Mouse (Mus musculus): ENCODE measurements around the gene Tmc3.

Gene Tmc3

GRCm38 (mm10) chr7:83637781-83638583, 53.3 kb downstream of the Tmc3 start:
- DNase-seq (ENCODE audit: low read depth, low spot score) = no peak

- DNase-seq (ENCODE audit: low read depth, low spot score) = no peak
These were observed 54.4 kb downstream of the Tmc3 start for GRCm38 (mm10) chr7:83639084-83639483.

GRCm38 (mm10) chr7:83640581-83640980, 55.9 kb downstream of the Tmc3 start:
- DNase-seq (ENCODE audit: low read depth, low spot score) = no peak

- no peak for DNase-seq (ENCODE audit: low read depth, low spot score)
These were observed 56.4 kb downstream of the Tmc3 start for GRCm38 (mm10) chr7:83641163-83641562.

GRCm38 (mm10) chr7:83643581-83643980, 58.9 kb downstream of the Tmc3 start:
- no peak for DNase-seq (ENCODE audit: low read depth, low spot score)

GRCm38 (mm10) chr7:83644761-83645160, 60.0 kb downstream of the Tmc3 start:
- no peak for DNase-seq (ENCODE audit: low read depth, low spot score)

- no peak for DNase-seq (ENCODE audit: low read depth, low spot score)
These were observed 60.7 kb downstream of the Tmc3 start for GRCm38 (mm10) chr7:83645476-83645875.

- DNase-seq (ENCODE audit: low read depth, low spot score) = no peak
These were observed 64.1 kb downstream of the Tmc3 start for GRCm38 (mm10) chr7:83648807-83649206.

- DNase-seq (ENCODE audit: low read depth, low spot score) = no peak
These were observed 65.9 kb downstream of the Tmc3 start for GRCm38 (mm10) chr7:83650638-83651037.

GRCm38 (mm10) chr7:83652498-83652897, 67.8 kb downstream of the Tmc3 start:
- DNase-seq (ENCODE audit: low read depth, low spot score) = peak; percentile 49

GRCm38 (mm10) chr7:83653605-83654051, 68.9 kb downstream of the Tmc3 start:
- no peak for DNase-seq (ENCODE audit: low read depth, low spot score)

GRCm38 (mm10) chr7:83654196-83654595, 69.5 kb downstream of the Tmc3 start:
- no peak for DNase-seq (ENCODE audit: low read depth, low spot score)

GRCm38 (mm10) chr7:83654938-83655630, 70.4 kb downstream of the Tmc3 start:
- DNase-seq (ENCODE audit: low read depth, low spot score) = peak; percentile 91

- DNase-seq (ENCODE audit: low read depth, low spot score) = no peak
These were observed 74.0 kb downstream of the Tmc3 start for GRCm38 (mm10) chr7:83658716-83659115.

- peak; percentile 83 for DNase-seq (ENCODE audit: low read depth, low spot score)
These were observed 74.7 kb downstream of the Tmc3 start for GRCm38 (mm10) chr7:83659159-83660065.

- DNase-seq (ENCODE audit: low read depth, low spot score) = peak; percentile 90
These were observed 75.6 kb downstream of the Tmc3 start for GRCm38 (mm10) chr7:83660273-83660691.

GRCm38 (mm10) chr7:83661031-83661430, 76.3 kb downstream of the Tmc3 start:
- DNase-seq (ENCODE audit: low read depth, low spot score) = peak; percentile 65

GRCm38 (mm10) chr7:83661763-83662162, 77.0 kb downstream of the Tmc3 start:
- no peak for DNase-seq (ENCODE audit: low read depth, low spot score)

- no peak for DNase-seq (ENCODE audit: low read depth, low spot score)
These were observed 78.1 kb downstream of the Tmc3 start for GRCm38 (mm10) chr7:83662711-83663375.

- DNase-seq (ENCODE audit: low read depth, low spot score) = no peak
These were observed 81.4 kb downstream of the Tmc3 start for GRCm38 (mm10) chr7:83666087-83666595.

Measured in CD4-positive, CD25-positive, alpha-beta regulatory T cell, adult 2 months (primary cell).